Mouse (Mus musculus) bone marrow macrophage, adult 2 months (primary cell): ENCODE measurements around the gene Syk.

Experiments
- CTCF ChIP-seq: IDR thresholded peaks from 2 replicates; pipeline ENCODE4 v1.5.1; 2012; ENCODE audit warnings: low read depth, mild to moderate bottlenecking, low read length, moderate library complexity
- POLR2A ChIP-seq: IDR thresholded peaks from 2 replicates; pipeline ENCODE4 v1.6.1; 2012; ENCODE audit warnings: mild to moderate bottlenecking, low read depth, low read length, borderline replicate concordance

DNA sequence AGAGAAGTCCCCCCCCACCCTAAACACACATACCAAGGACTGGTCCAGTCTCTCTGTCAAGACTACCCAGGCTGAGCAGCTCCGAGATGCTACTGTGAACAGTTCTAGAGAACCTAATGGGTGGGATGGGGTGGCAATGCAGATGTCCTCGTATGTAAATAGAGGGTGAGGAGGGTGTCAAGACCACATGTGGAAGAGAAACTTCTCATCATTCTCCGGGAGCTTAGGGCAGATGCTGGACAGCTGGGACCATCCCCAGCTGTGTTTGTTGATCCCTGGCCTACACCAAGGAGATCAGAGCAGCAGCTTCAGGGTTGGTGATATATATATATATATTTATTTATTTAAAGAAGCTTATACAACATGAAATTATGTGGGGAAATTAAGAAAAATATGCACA is 22.0 kb downstream of the Syk start:
- no peak for TF ChIP-seq POLR2A
- TF ChIP-seq CTCF, result no peak
